Mouse (Mus musculus): ENCODE measurements around the gene Nudt9. TPM values are rescaled to one million over a fixed set of nuclear protein-coding genes. Genes with fewer than 3 reads are reported as not detected.

Gene Nudt9
- polyA plus RNA-seq (2015; fragmentation: Nextera tagmentation; extraction: Ambion mirVana), result 68.4 and 71.7 TPM in 2 replicates

GRCm38 (mm10) chr5:104046256-104047199 is at the start of gene Nudt9:
Nudt9 (plus strand) TSS chr5:104046306.
- Histone ChIP-seq H3K4me1 (ENCODE audit: control insufficient read depth, insufficient read depth, low read depth, low read length) (peaks cover 14% of the 10 kb centered on the region), H3K4me3 (ENCODE audit: low read length) (peak within 1 kb of the TSS; percentile 66), H3K27me3 (replicated peaks; ENCODE audit: control insufficient read depth, insufficient read depth, low read length) (no peaks in the 10 kb centered on the region), H3K4me2 (ENCODE audit: low read length) (peak within 1 kb of the TSS; percentile 86), H3K36me3 (ENCODE audit: control insufficient read depth, insufficient read depth, low read length) (peaks cover 7% of the 10 kb centered on the region), H3K27ac (ENCODE audit: low read depth, low read length) (peak within 1 kb of the TSS; percentile 84), H3K9me3 (ENCODE audit: control insufficient read depth, low read length) (no peaks in the 10 kb centered on the region), H3K9ac (ENCODE audit: low read depth, low read length) (peak within 1 kb of the TSS; percentile 91)
- ATAC-seq, result peak; percentile 99
- WGBS, result 5% methylated on average over 81 of the region's 90 CpGs

- Histone ChIP-seq H3K4me1 (ENCODE audit: control insufficient read depth, insufficient read depth, low read depth, low read length) (no peaks in the 10 kb centered on the region), H3K36me3 (ENCODE audit: control insufficient read depth, insufficient read depth, low read length) (no peaks in the 10 kb centered on the region), H3K9me3 (ENCODE audit: control insufficient read depth, low read length) (no peaks in the 10 kb centered on the region), H3K4me2 (ENCODE audit: low read length) (no peak overlapping the region), H3K27ac (ENCODE audit: low read depth, low read length) (no peak overlapping the region), H3K9ac (ENCODE audit: low read depth, low read length) (no peak overlapping the region), H3K27me3 (replicated peaks; ENCODE audit: control insufficient read depth, insufficient read depth, low read length) (no peaks in the 10 kb centered on the region), H3K4me3 (ENCODE audit: low read length) (no peak overlapping the region)
- WGBS, result 76% methylated on average over 5 of the region's 5 CpGs
- ATAC-seq, result no peak
These were observed 47.4 kb upstream of the Nudt9 start for GRCm38 (mm10) chr5:103998739-103999138.

- Histone ChIP-seq H3K4me1 (ENCODE audit: control insufficient read depth, insufficient read depth, low read depth, low read length) (no peaks in the 10 kb centered on the region), H3K27me3 (replicated peaks; ENCODE audit: control insufficient read depth, insufficient read depth, low read length) (no peaks in the 10 kb centered on the region), H3K36me3 (ENCODE audit: control insufficient read depth, insufficient read depth, low read length) (no peaks in the 10 kb centered on the region), H3K9me3 (ENCODE audit: control insufficient read depth, low read length) (no peaks in the 10 kb centered on the region), H3K9ac (ENCODE audit: low read depth, low read length) (no peak overlapping the region), H3K27ac (ENCODE audit: low read depth, low read length) (no peak overlapping the region), H3K4me2 (ENCODE audit: low read length) (no peak overlapping the region), H3K4me3 (ENCODE audit: low read length) (no peak overlapping the region)
- ATAC-seq, result peak; percentile 30; the same call in 1 of the 2 replicates
- 7% methylated on average over 5 of the region's 5 CpGs for WGBS
These were observed 46.4 kb upstream of the Nudt9 start for GRCm38 (mm10) chr5:103999738-104000137.

GRCm38 (mm10) chr5:104002549-104003255 is 43.4 kb upstream of the Nudt9 start:
- no peak for ATAC-seq
- H3K27ac ChIP-seq (ENCODE audit: low read depth, low read length), result no peak overlapping the region
- peak overlapping the region; percentile 38 for H3K4me2 ChIP-seq (ENCODE audit: low read length)
- WGBS, result 23% methylated on average over 18 of the region's 18 CpGs
- peak overlapping the region; percentile 14; the same call in 1 of the 2 replicates for H3K9ac ChIP-seq (ENCODE audit: low read depth, low read length)
- H3K36me3 ChIP-seq (ENCODE audit: control insufficient read depth, insufficient read depth, low read length), result no peaks in the 10 kb centered on the region
- H3K27me3 ChIP-seq (replicated peaks; ENCODE audit: control insufficient read depth, insufficient read depth, low read length), result no peaks in the 10 kb centered on the region
- peak overlapping the region; percentile 24; the same call in 1 of the 2 replicates for H3K4me3 ChIP-seq (ENCODE audit: low read length)
- H3K9me3 ChIP-seq (ENCODE audit: control insufficient read depth, low read length), result no peaks in the 10 kb centered on the region
- no peaks in the 10 kb centered on the region for H3K4me1 ChIP-seq (ENCODE audit: control insufficient read depth, insufficient read depth, low read depth, low read length)

- Histone ChIP-seq H3K9ac (ENCODE audit: low read depth, low read length) (no peak overlapping the region), H3K9me3 (ENCODE audit: control insufficient read depth, low read length) (no peaks in the 10 kb centered on the region), H3K27me3 (replicated peaks; ENCODE audit: control insufficient read depth, insufficient read depth, low read length) (no peaks in the 10 kb centered on the region), H3K4me2 (ENCODE audit: low read length) (peak overlapping the region; percentile 38), H3K36me3 (ENCODE audit: control insufficient read depth, insufficient read depth, low read length) (no peaks in the 10 kb centered on the region), H3K4me3 (ENCODE audit: low read length) (peak overlapping the region; percentile 24; the same call in 1 of the 2 replicates), H3K4me1 (ENCODE audit: control insufficient read depth, insufficient read depth, low read depth, low read length) (no peaks in the 10 kb centered on the region), H3K27ac (ENCODE audit: low read depth, low read length) (no peak overlapping the region)
- WGBS, result 57% methylated on average over 15 of the region's 15 CpGs
- ATAC-seq, result no peak
These were observed 42.7 kb upstream of the Nudt9 start for GRCm38 (mm10) chr5:104003256-104003931.

- H3K4me1 ChIP-seq (ENCODE audit: control insufficient read depth, insufficient read depth, low read depth, low read length), result no peaks in the 10 kb centered on the region
- WGBS, result 84% methylated on average over 2 of the region's 2 CpGs
- ATAC-seq, result no peak
These were observed 42.2 kb upstream of the Nudt9 start for GRCm38 (mm10) chr5:104003955-104004354.

GRCm38 (mm10) chr5:104006811-104007210 is 39.3 kb upstream of the Nudt9 start:
- Histone ChIP-seq H3K4me3 (ENCODE audit: low read length) (no peak overlapping the region), H3K9ac (ENCODE audit: low read depth, low read length) (no peak overlapping the region), H3K27me3 (replicated peaks; ENCODE audit: control insufficient read depth, insufficient read depth, low read length) (no peaks in the 10 kb centered on the region), H3K9me3 (ENCODE audit: control insufficient read depth, low read length) (no peaks in the 10 kb centered on the region), H3K4me2 (ENCODE audit: low read length) (no peak overlapping the region), H3K36me3 (ENCODE audit: control insufficient read depth, insufficient read depth, low read length) (no peaks in the 10 kb centered on the region), H3K4me1 (ENCODE audit: control insufficient read depth, insufficient read depth, low read depth, low read length) (no peaks in the 10 kb centered on the region), H3K27ac (ENCODE audit: low read depth, low read length) (no peak overlapping the region)
- ATAC-seq, result no peak
- whole genome bisulfite sequencing, result 70% methylated on average over 3 of the region's 3 CpGs

More at GRCm38 (mm10) chr5:104003955-104004354, 42.2 kb upstream of the Nudt9 start:
- H3K4me3 ChIP-seq (ENCODE audit: low read length), result no peak overlapping the region
- no peaks in the 10 kb centered on the region for H3K36me3 ChIP-seq (ENCODE audit: control insufficient read depth, insufficient read depth, low read length)
- H3K9ac ChIP-seq (ENCODE audit: low read depth, low read length), result no peak overlapping the region
- no peak overlapping the region for H3K4me2 ChIP-seq (ENCODE audit: low read length)
- H3K9me3 ChIP-seq (ENCODE audit: control insufficient read depth, low read length), result no peaks in the 10 kb centered on the region
- no peaks in the 10 kb centered on the region for H3K27me3 ChIP-seq (replicated peaks; ENCODE audit: control insufficient read depth, insufficient read depth, low read length)
- no peak overlapping the region for H3K27ac ChIP-seq (ENCODE audit: low read depth, low read length)

- Histone ChIP-seq H3K4me2 (ENCODE audit: low read length) (no peak overlapping the region), H3K9ac (ENCODE audit: low read depth, low read length) (no peak overlapping the region), H3K36me3 (ENCODE audit: control insufficient read depth, insufficient read depth, low read length) (no peaks in the 10 kb centered on the region), H3K27ac (ENCODE audit: low read depth, low read length) (no peak overlapping the region), H3K4me3 (ENCODE audit: low read length) (no peak overlapping the region), H3K4me1 (ENCODE audit: control insufficient read depth, insufficient read depth, low read depth, low read length) (no peaks in the 10 kb centered on the region), H3K27me3 (replicated peaks; ENCODE audit: control insufficient read depth, insufficient read depth, low read length) (no peaks in the 10 kb centered on the region), H3K9me3 (ENCODE audit: control insufficient read depth, low read length) (no peaks in the 10 kb centered on the region)
- WGBS, result 79% methylated on average over 5 of the region's 5 CpGs
- no peak for ATAC-seq
These were observed 38.3 kb upstream of the Nudt9 start for GRCm38 (mm10) chr5:104007801-104008200.
